Mouse (Mus musculus) limb, embryonic 11.5 days (tissue): Measurements from ENCODE around the gene Gm20604. TPM values are rescaled to one million over a fixed set of nuclear protein-coding genes. Genes with fewer than 3 reads are reported as not detected.

Source experiments
- ATAC-seq: fragments of 200-750 bp; cut with Nextera tagmentation; 2 replicates; pipeline ENCODE4 v1.8.0; 2017; ENCODE audit warnings: low read depth; ENCODE audit not compliant: insufficient number of reproducible peaks, low FRiP score, low TSS enrichment
- DNase-seq: peaks from one replicate; pipeline ENCODE4 v3.0.0-alpha.2; 2015; ENCODE audit warnings: low spot score
- H3K27ac ChIP-seq: fragments of 300-500 bp; sonication (generic); replicated peaks from 2 replicates; pipeline ENCODE4 v1.5.1; 2014; ENCODE audit warnings: low read depth, mild to moderate bottlenecking, low read length
- H3K27me3 ChIP-seq: fragments of 300-500 bp; sonication (generic); 2 replicates; pipeline ENCODE4 v1.6.1; 2014; ENCODE audit warnings: mild to moderate bottlenecking, low read length, mixed read lengths; ENCODE audit not compliant: control insufficient read depth, insufficient read depth
- H3K36me3 ChIP-seq: fragments of 300-500 bp; sonication (generic); 2 replicates; pipeline ENCODE4 v1.6.1; 2014; ENCODE audit warnings: mild to moderate bottlenecking, low read length, moderate library complexity, mixed read lengths; ENCODE audit not compliant: control insufficient read depth, insufficient read depth
- H3K4me1 ChIP-seq: fragments of 300-500 bp; sonication (generic); 2 replicates; pipeline ENCODE4 v1.6.1; 2014; ENCODE audit warnings: low read length, mixed read lengths; ENCODE audit not compliant: control insufficient read depth, insufficient read depth
- H3K4me2 ChIP-seq: fragments of 300-500 bp; sonication (generic); 2 replicates; pipeline ENCODE4 v1.6.1; 2014; ENCODE audit warnings: low read depth, mild to moderate bottlenecking, moderate library complexity; ENCODE audit not compliant: severe bottlenecking
- H3K4me3 ChIP-seq: fragments of 300-500 bp; sonication (generic); 2 replicates; pipeline ENCODE4 v1.5.1; 2014; ENCODE audit warnings: low read depth, low read length
- H3K9ac ChIP-seq: fragments of 300-500 bp; sonication (generic); 2 replicates; pipeline ENCODE4 v1.6.1; 2014; ENCODE audit warnings: mild to moderate bottlenecking, low read length
- H3K9me3 ChIP-seq: fragments of 300-500 bp; sonication (generic); 2 replicates; pipeline ENCODE4 v1.6.1; 2016; ENCODE audit warnings: low read length; ENCODE audit not compliant: control insufficient read depth
- WGBS: fragments of 180-500 bp; shearing (Covaris S2); extraction: QIAGEN DNeasy Blood & Tissue Kit; methylation state at CpG from one replicate; pipeline ENCODE4 v1.1.7; 2014; 5-methylcytosine and 5-hydroxymethylcytosine counted together
- polyA plus RNA-seq: library from polyadenylated mRNA; unstranded; fragments of >200 nt; fragmentation: Nextera tagmentation; extraction: Ambion mirVana; gene quantifications from 2 replicates; pipeline ENCODE4 v1.2.1, GENCODE M21; 2014

Gm20604 gene
- polyA plus RNA-seq, 1 experiment from 2014 or later: 36.8 TPM

- no peak overlapping the region for H3K27ac ChIP-seq
Measured at GRCm38 (mm10) chr12:102695369-102696239, 62.9 kb downstream of the Gm20604 start.

GRCm38 (mm10) chr12:102691761-102692160 lies 66.7 kb downstream of the Gm20604 start:
- Histone ChIP-seq H3K27ac (no peak overlapping the region), H3K27me3 (no peaks in the 10 kb centered on the region), H3K4me3 (no peak overlapping the region), H3K4me1 (no peaks in the 10 kb centered on the region), H3K9ac (no peak overlapping the region), H3K4me2 (no peak overlapping the region), H3K36me3 (no peaks in the 10 kb centered on the region), H3K9me3 (no peaks in the 10 kb centered on the region)
- WGBS: 67% methylated on average over 6 of the region's 7 CpGs
- no peak for ATAC-seq
- no peak for DNase-seq

More at GRCm38 (mm10) chr12:102695369-102696239, 62.9 kb downstream of the Gm20604 start:
- WGBS: 73% methylated on average over 18 of the region's 18 CpGs
- H3K27me3 ChIP-seq: no peaks in the 10 kb centered on the region
- DNase-seq: no peak
- no peak overlapping the region for H3K4me2 ChIP-seq
- no peak overlapping the region for H3K9ac ChIP-seq
- no peaks in the 10 kb centered on the region for H3K36me3 ChIP-seq
- no peak for ATAC-seq
- no peaks in the 10 kb centered on the region for H3K9me3 ChIP-seq
- H3K4me3 ChIP-seq: no peak overlapping the region
- H3K4me1 ChIP-seq: peaks cover 18% of the 10 kb centered on the region

Other genes with a start within 250 kb of the Gm20604 start
- gene Chga, start 203.7 kb downstream of the Gm20604 start, polyA plus RNA-seq: 0.20 and 0.23 TPM in 2 replicates
- gene Itpk1, start 53.7 kb downstream of the Gm20604 start, polyA plus RNA-seq: 7.4 and 7.7 TPM in 2 replicates
- 33.9 and 36.2 TPM in 2 replicates for gene Moap1, start 15.0 kb downstream of the Gm20604 start, polyA plus RNA-seq
- gene Tmem251, start 14.9 kb downstream of the Gm20604 start, polyA plus RNA-seq: 9.7 and 10.7 TPM in 2 replicates
- 0.40 TPM in 1 of 2 replicates, not detected in the other for gene Gm28051, start 907 bp downstream of the Gm20604 start, polyA plus RNA-seq
- 43.7 and 43.9 TPM in 2 replicates for gene Gon7, start 869 bp downstream of the Gm20604 start, polyA plus RNA-seq
- 58.6 and 59.2 TPM in 2 replicates for gene Ubr7, start 705 bp downstream of the Gm20604 start, polyA plus RNA-seq
- gene Btbd7, start 119.8 kb upstream of the Gm20604 start, polyA plus RNA-seq: 18.7 and 19.7 TPM in 2 replicates
- gene Cox8c, start 140.6 kb upstream of the Gm20604 start, polyA plus RNA-seq: not detected in 2 replicates
- gene Unc79, start 190.2 kb upstream of the Gm20604 start, polyA plus RNA-seq: 0.16 TPM in 1 of 2 replicates, not detected in the other